Mouse (Mus musculus) kidney, embryonic 14.5 days (tissue): Measurements from ENCODE around the gene Cables2. TPM values are rescaled to one million over a fixed set of nuclear protein-coding genes. Genes with fewer than 3 reads are reported as not detected.

ENCODE experiments used
- ATAC-seq: fragments of 200-750 bp; cut with Nextera tagmentation; 2 replicates; pipeline ENCODE4 v1.8.0; 2017; ENCODE audit warnings: moderate number of reproducible peaks, mild to moderate bottlenecking, moderate TSS enrichment, moderate library complexity; ENCODE audit not compliant: low FRiP score, low TSS enrichment
- H3K27ac ChIP-seq: fragments of 300-500 bp; sonication (generic); 2 replicates; pipeline ENCODE4 v1.5.1; 2014; ENCODE audit warnings: low read depth, mild to moderate bottlenecking, low read length, moderate library complexity, mixed read lengths
- H3K27me3 ChIP-seq: fragments of 300-500 bp; sonication (generic); 2 replicates; pipeline ENCODE4 v1.6.1; 2014; ENCODE audit warnings: mild to moderate bottlenecking, low read length; ENCODE audit not compliant: control insufficient read depth, insufficient read depth
- H3K36me3 ChIP-seq: fragments of 300-500 bp; sonication (generic); 2 replicates; pipeline ENCODE4 v1.6.1; 2014; ENCODE audit warnings: low read length, mixed read lengths; ENCODE audit not compliant: control insufficient read depth, insufficient read depth
- H3K4me1 ChIP-seq: fragments of 300-500 bp; sonication (generic); 2 replicates; pipeline ENCODE4 v1.6.1; 2014; ENCODE audit warnings: low read length, mixed read lengths; ENCODE audit not compliant: control insufficient read depth, insufficient read depth
- H3K4me2 ChIP-seq: fragments of 300-500 bp; sonication (generic); replicated peaks from 2 replicates; pipeline ENCODE4 v1.6.1; 2014; ENCODE audit warnings: low read depth, mild to moderate bottlenecking, low read length
- H3K4me3 ChIP-seq: fragments of 300-500 bp; sonication (generic); 2 replicates; pipeline ENCODE4 v1.5.1; 2014; ENCODE audit warnings: mild to moderate bottlenecking, low read length
- H3K9ac ChIP-seq: fragments of 300-500 bp; sonication (generic); 2 replicates; pipeline ENCODE4 v1.6.1; 2014; ENCODE audit warnings: low read depth, mild to moderate bottlenecking, low read length, moderate library complexity
- H3K9me3 ChIP-seq: fragments of 300-500 bp; sonication (generic); 2 replicates; pipeline ENCODE4 v1.6.1; 2016; ENCODE audit warnings: low read length; ENCODE audit not compliant: control insufficient read depth
- WGBS: fragments of 180-500 bp; shearing (Covaris S2); extraction: QIAGEN DNeasy Blood & Tissue Kit; methylation state at CpG from one replicate; pipeline ENCODE4 v1.1.7; 2014; 5-methylcytosine and 5-hydroxymethylcytosine counted together
- polyA plus RNA-seq: library from polyadenylated mRNA; unstranded; fragments of >200 nt; fragmentation: Nextera tagmentation; extraction: Ambion mirVana; gene quantifications from 2 replicates; pipeline ENCODE4 v1.2.1, GENCODE M21; 2014

Cables2 gene
- polyA plus RNA-seq, 1 experiment from 2014 or later, result 21.1 TPM

GRCm38 (mm10) chr2:180272884-180273321 lies 393 bp downstream of the Cables2 start:
- Histone ChIP-seq H3K4me2 (peak overlapping the region; percentile 82), H3K27me3 (no peaks in the 10 kb centered on the region), H3K4me1 (peaks cover 20% of the 10 kb centered on the region; the same call in 1 of the 2 replicates), H3K36me3 (peaks cover 14% of the 10 kb centered on the region; the same call in 1 of the 2 replicates), H3K9me3 (no peaks in the 10 kb centered on the region), H3K27ac (0 out of 2 replicates have a peak overlapping the region, but pooled peaks have one; percentile 10), H3K4me3 (peak overlapping the region; percentile 76), H3K9ac (peak overlapping the region; percentile 89)
- WGBS, result 2% methylated on average over 21 of the region's 37 CpGs
- ATAC-seq, result peak; percentile 29

DNA sequence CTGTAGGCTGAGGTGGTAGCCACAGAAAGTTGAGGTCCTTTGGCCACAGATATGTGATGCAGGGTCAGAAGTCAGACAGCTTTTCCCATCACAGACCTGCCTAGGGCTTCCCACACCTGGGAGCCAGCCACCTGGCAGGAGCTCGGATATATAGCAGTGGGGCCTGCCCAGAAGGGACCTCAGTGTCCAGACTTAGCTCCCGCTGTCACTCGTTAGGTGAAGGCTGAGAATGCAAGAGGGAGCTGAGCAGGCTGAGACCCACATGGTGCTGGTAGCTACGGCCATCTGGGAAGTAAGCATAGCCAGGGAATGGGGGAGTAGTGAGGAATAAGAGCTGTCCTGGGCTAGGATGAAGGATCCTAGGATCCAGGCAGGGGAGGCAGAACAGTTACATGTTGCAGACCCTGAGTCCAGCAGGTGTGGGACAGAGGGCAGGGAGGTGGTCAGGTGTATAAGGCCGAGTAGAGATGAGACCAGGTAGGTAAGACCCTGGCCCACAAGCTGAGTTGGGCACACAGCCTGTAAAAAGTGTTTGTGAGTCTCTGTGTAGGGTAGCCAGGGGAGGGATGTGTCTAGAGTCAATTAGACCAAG lies 1.4 kb downstream of the Cables2 start:
- 72% methylated on average over 5 of the region's 5 CpGs for WGBS
- H3K4me2 ChIP-seq, result peak overlapping the region; percentile 82
- H3K27me3 ChIP-seq, result no peaks in the 10 kb centered on the region
- peak overlapping the region; percentile 76 for H3K4me3 ChIP-seq
- H3K36me3 ChIP-seq, result peaks cover 14% of the 10 kb centered on the region; the same call in 1 of the 2 replicates
- H3K27ac ChIP-seq, result no peak overlapping the region
- peaks cover 20% of the 10 kb centered on the region; the same call in 1 of the 2 replicates for H3K4me1 ChIP-seq
- no peaks in the 10 kb centered on the region for H3K9me3 ChIP-seq
- peak overlapping the region; percentile 89; the same call in 1 of the 2 replicates for H3K9ac ChIP-seq
- ATAC-seq, result no peak

DNA sequence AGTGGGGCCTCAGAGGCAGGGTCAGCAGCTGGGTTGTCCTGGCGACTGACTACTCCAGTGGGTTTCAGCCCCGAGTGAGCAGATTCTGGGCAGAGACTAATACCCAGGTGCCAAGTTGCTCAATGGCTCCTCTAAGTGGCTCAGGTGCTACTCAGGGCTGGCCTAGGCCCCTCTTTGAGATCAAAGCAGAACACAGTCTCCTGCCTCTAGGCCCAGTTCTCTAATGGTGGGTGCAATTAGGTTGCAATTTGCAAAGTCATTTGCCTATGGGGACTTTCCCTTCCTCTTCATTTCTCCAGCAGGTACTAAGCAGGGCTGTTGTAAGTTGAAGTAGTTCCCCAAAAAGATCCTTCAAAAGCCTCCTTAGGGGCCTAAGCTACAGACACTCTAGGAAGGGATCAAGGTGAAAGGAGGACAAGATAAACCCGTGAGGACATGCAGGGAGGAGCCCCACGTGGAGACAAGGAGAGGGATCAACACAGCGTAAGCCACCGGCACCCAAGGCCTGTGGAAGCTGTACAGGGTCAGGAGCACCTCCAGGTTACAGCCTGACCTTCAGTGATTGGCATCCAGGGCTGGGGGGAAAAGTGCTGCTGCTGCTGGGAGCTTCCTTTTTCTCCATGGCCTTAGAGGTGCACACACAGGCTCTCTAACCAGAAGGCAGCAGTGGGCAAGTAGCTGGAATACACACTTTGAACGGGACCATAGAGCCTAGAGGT lies 2.6 kb downstream of the Cables2 start:
- Histone ChIP-seq H3K4me3 (no peak overlapping the region; the same call in 1 of the 2 replicates), H3K27me3 (no peaks in the 10 kb centered on the region), H3K9me3 (no peaks in the 10 kb centered on the region), H3K4me2 (no peak overlapping the region), H3K27ac (no peak overlapping the region), H3K9ac (no peak overlapping the region), H3K4me1 (peaks cover 16% of the 10 kb centered on the region; the same call in 1 of the 2 replicates), H3K36me3 (peaks cover 19% of the 10 kb centered on the region; the same call in 1 of the 2 replicates)
- ATAC-seq, result no peak
- WGBS, result 54% methylated on average over 7 of the region's 7 CpGs

DNA sequence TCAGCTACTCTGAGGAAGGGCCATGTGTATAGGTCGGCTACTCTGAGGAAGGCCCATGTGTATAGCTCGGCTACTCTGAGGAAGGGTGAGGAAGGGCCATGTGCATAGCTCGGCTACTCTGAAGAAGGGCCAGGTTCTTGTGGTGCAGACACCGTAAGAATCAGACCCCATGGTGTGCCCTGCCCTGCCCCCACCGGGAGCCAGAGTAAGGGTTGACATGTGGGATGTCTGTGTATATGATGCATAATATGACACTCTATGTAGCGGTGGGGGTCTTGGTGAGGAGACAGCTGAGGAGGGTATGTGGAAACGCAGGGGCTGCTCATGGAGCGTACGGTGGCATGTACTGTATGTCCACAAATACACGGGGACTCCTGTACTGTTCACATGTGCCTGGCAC lies 4.0 kb downstream of the Cables2 start:
- H3K4me2 ChIP-seq, result no peak overlapping the region
- peaks cover 22% of the 10 kb centered on the region; the same call in 1 of the 2 replicates for H3K36me3 ChIP-seq
- 95% methylated on average over 10 of the region's 10 CpGs for WGBS
- ATAC-seq, result no peak
- no peak overlapping the region for H3K4me3 ChIP-seq
- H3K4me1 ChIP-seq, result peaks cover 16% of the 10 kb centered on the region; the same call in 1 of the 2 replicates
- no peak overlapping the region for H3K9ac ChIP-seq
- H3K9me3 ChIP-seq, result no peaks in the 10 kb centered on the region
- H3K27me3 ChIP-seq, result no peaks in the 10 kb centered on the region
- no peak overlapping the region for H3K27ac ChIP-seq

GRCm38 (mm10) chr2:180267955-180268354 lies 5.3 kb downstream of the Cables2 start:
- no peaks in the 10 kb centered on the region for H3K27me3 ChIP-seq
- no peak for ATAC-seq
- WGBS, result 75% methylated on average over 2 of the region's 2 CpGs
- H3K9me3 ChIP-seq, result no peaks in the 10 kb centered on the region
- peaks cover 16% of the 10 kb centered on the region; the same call in 1 of the 2 replicates for H3K4me1 ChIP-seq
- no peak overlapping the region for H3K4me2 ChIP-seq
- no peak overlapping the region for H3K27ac ChIP-seq
- H3K4me3 ChIP-seq, result no peak overlapping the region
- no peak overlapping the region for H3K9ac ChIP-seq
- H3K36me3 ChIP-seq, result peaks cover 31% of the 10 kb centered on the region

- no peak overlapping the region for H3K4me3 ChIP-seq
- H3K36me3 ChIP-seq, result peaks cover 62% of the 10 kb centered on the region
- WGBS, result 88% methylated on average over 10 of the region's 10 CpGs
- peaks cover 7% of the 10 kb centered on the region; the same call in 1 of the 2 replicates for H3K4me1 ChIP-seq
- ATAC-seq, result no peak
- no peaks in the 10 kb centered on the region for H3K9me3 ChIP-seq
- no peaks in the 10 kb centered on the region for H3K27me3 ChIP-seq
- no peak overlapping the region for H3K9ac ChIP-seq
- peak overlapping the region; percentile 30; the same call in 1 of the 2 replicates for H3K27ac ChIP-seq
- H3K4me2 ChIP-seq, result no peak overlapping the region
These were observed 10.4 kb downstream of the Cables2 start for GRCm38 (mm10) chr2:180262891-180263290.

DNA sequence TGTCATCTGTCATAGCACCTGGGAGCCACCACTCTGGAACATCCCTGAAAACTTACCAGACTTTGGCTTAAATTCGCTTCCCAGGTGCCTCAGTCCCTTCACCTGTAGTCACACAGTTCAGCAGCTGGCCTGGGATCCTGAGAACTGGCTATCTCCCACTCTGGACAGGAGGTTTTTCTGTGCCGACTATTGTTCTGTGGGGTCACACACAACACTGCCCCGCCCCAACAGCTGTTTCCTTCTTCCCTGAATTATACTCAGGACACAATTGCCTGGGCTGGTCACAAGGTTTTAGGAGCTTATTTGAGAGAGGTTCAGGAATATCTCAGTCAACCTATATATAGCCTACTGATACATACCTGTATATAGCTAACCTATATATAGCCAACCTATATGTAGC lies 10.9 kb downstream of the Cables2 start:
- H3K9ac ChIP-seq, result no peak overlapping the region
- peaks cover 7% of the 10 kb centered on the region; the same call in 1 of the 2 replicates for H3K4me1 ChIP-seq
- no peaks in the 10 kb centered on the region for H3K27me3 ChIP-seq
- H3K4me2 ChIP-seq, result no peak overlapping the region
- H3K9me3 ChIP-seq, result no peaks in the 10 kb centered on the region
- WGBS, result 74% methylated on average over 3 of the region's 3 CpGs
- ATAC-seq, result no peak
- no peak overlapping the region; the same call in 1 of the 2 replicates for H3K27ac ChIP-seq
- H3K4me3 ChIP-seq, result no peak overlapping the region
- H3K36me3 ChIP-seq, result peaks cover 62% of the 10 kb centered on the region

DNA sequence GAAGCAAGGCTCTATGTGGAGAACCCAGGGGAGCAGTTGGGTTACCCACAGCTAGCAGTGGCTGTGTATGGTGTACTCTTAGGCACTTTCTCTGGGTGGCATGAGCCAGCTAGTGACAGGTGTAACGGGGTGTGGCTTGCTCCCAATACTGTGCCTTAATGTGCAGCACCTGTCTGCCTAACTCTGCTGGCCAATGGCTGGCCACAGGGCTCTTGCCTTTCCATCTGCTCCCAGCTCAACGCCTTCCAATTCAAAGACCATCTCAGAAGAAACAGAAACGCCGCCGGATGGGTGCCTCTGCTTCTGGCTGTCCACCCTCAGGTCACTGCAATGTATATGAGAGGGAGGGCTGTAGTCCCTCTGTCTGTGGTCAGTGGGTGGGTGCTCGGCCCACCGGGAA lies 11.4 kb downstream of the Cables2 start:
- Histone ChIP-seq H3K4me2 (no peak overlapping the region), H3K27me3 (no peaks in the 10 kb centered on the region), H3K36me3 (peaks cover 62% of the 10 kb centered on the region), H3K4me3 (no peak overlapping the region), H3K27ac (0 out of 2 replicates have a peak overlapping the region, but pooled peaks have one; percentile 7), H3K9me3 (no peaks in the 10 kb centered on the region), H3K9ac (no peak overlapping the region), H3K4me1 (peaks cover 7% of the 10 kb centered on the region; the same call in 1 of the 2 replicates)
- ATAC-seq, result no peak
- WGBS, result 85% methylated on average over 7 of the region's 7 CpGs
